Mouse (Mus musculus) bone marrow, adult 2 months (tissue): Measurements from ENCODE around the gene Rassf5.

Experiments
- CTCF ChIP-seq: fragments of 200-500 bp; IDR thresholded peaks from 2 replicates; pipeline ENCODE4 v1.5.1; 2011; ENCODE audit warnings: low read length, control low read depth; ENCODE audit not compliant: control insufficient read depth, insufficient read depth
- POLR2A ChIP-seq: fragments of 200-500 bp; IDR thresholded peaks from 2 replicates; pipeline ENCODE4 v1.6.1; 2011; ENCODE audit warnings: low read depth, mild to moderate bottlenecking, control low read depth, low read length, borderline replicate concordance; ENCODE audit not compliant: control insufficient read depth

GRCm38 (mm10) chr1:131175819-131176218 is 69.2 kb downstream of the Rassf5 start:
- TF ChIP-seq CTCF (no peak), POLR2A (no peak)
